Mouse (Mus musculus): Measurements from ENCODE around the gene Slc25a4. TPM values are rescaled to one million over a fixed set of nuclear protein-coding genes. Genes with fewer than 3 reads are reported as not detected.
A peak's percentile ranks its signal among the peaks of the same experiment; 100 is the strongest.

The Slc25a4 gene
- polyA plus RNA-seq, 1 experiment from 2014 or later, result 421 TPM

- no peak overlapping the region for H3K27ac ChIP-seq (ENCODE audit: low read length)
- H3K9ac ChIP-seq (ENCODE audit: low read length), result no peak overlapping the region
- H3K4me1 ChIP-seq (replicated peaks; ENCODE audit: control insufficient read depth, insufficient read depth, low read length), result no peaks in the 10 kb centered on the region
- WGBS, result 76% methylated on average over 8 of the region's 8 CpGs
- no peaks in the 10 kb centered on the region for H3K9me3 ChIP-seq (ENCODE audit: control insufficient read depth, low read length)
- H3K27me3 ChIP-seq (ENCODE audit: control insufficient read depth, insufficient read depth, low read depth, low read length), result no peaks in the 10 kb centered on the region
- H3K4me2 ChIP-seq (ENCODE audit: low read depth, low read length), result no peak overlapping the region
- H3K4me3 ChIP-seq (ENCODE audit: low read length), result no peak overlapping the region
- no peak for ATAC-seq (ENCODE audit: low read depth)
- H3K36me3 ChIP-seq (ENCODE audit: control insufficient read depth, insufficient read depth, low read length), result peaks cover 5% of the 10 kb centered on the region
These were observed 18.0 kb downstream of the Slc25a4 start for GRCm38 (mm10) chr8:46193100-46193499.

- WGBS, result 11% methylated on average over 2 of the region's 2 CpGs
- H3K4me2 ChIP-seq (ENCODE audit: low read depth, low read length), result no peak overlapping the region
- no peaks in the 10 kb centered on the region for H3K4me1 ChIP-seq (replicated peaks; ENCODE audit: control insufficient read depth, insufficient read depth, low read length)
These were observed 25.7 kb downstream of the Slc25a4 start for GRCm38 (mm10) chr8:46185361-46185760.

DNA sequence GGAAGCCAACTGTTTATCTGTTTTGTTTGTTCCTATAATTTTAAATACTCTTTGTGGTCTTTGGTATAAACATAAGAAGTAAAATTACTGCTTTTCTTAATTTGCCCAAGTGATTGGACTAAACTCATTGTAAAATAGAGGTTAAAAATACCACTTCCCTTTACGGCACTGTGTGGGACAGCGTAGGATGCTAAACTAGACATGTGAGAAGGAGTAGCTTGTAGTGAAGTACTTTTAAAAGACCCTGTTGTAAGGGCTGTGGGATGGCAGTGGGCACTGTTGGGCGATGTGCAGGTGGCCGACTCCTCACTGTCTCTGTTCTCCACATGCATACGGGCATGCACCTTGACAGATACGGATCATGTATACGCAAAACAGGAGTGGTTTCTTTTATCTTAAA, 30.9 kb downstream of the Slc25a4 start:
- no peak overlapping the region for H3K9ac ChIP-seq (ENCODE audit: low read length)
- no peak for ATAC-seq (ENCODE audit: low read depth)
- WGBS, result 93% methylated on average over 7 of the region's 7 CpGs

More at GRCm38 (mm10) chr8:46185361-46185760, 25.7 kb downstream of the Slc25a4 start:
- Histone ChIP-seq H3K27ac (ENCODE audit: low read length) (no peak overlapping the region), H3K4me3 (ENCODE audit: low read length) (no peak overlapping the region), H3K9ac (ENCODE audit: low read length) (no peak overlapping the region), H3K27me3 (ENCODE audit: control insufficient read depth, insufficient read depth, low read depth, low read length) (no peaks in the 10 kb centered on the region), H3K9me3 (ENCODE audit: control insufficient read depth, low read length) (no peaks in the 10 kb centered on the region), H3K36me3 (ENCODE audit: control insufficient read depth, insufficient read depth, low read length) (peaks cover 2% of the 10 kb centered on the region)
- no peak for ATAC-seq (ENCODE audit: low read depth)

GRCm38 (mm10) chr8:46173651-46174050, 37.4 kb downstream of the Slc25a4 start:
- Histone ChIP-seq H3K36me3 (ENCODE audit: control insufficient read depth, insufficient read depth, low read length) (peaks cover 15% of the 10 kb centered on the region; the same call in 1 of the 2 replicates), H3K4me3 (ENCODE audit: low read length) (no peak overlapping the region), H3K4me1 (replicated peaks; ENCODE audit: control insufficient read depth, insufficient read depth, low read length) (no peaks in the 10 kb centered on the region), H3K4me2 (ENCODE audit: low read depth, low read length) (no peak overlapping the region), H3K9ac (ENCODE audit: low read length) (no peak overlapping the region), H3K27me3 (ENCODE audit: control insufficient read depth, insufficient read depth, low read depth, low read length) (no peaks in the 10 kb centered on the region), H3K27ac (ENCODE audit: low read length) (no peak overlapping the region), H3K9me3 (ENCODE audit: control insufficient read depth, low read length) (no peaks in the 10 kb centered on the region)
- ATAC-seq (ENCODE audit: low read depth), result no peak
- WGBS, result 75% methylated on average over 2 of the region's 2 CpGs

More for the DNA sequence above, 30.9 kb downstream of the Slc25a4 start:
- Histone ChIP-seq H3K36me3 (ENCODE audit: control insufficient read depth, insufficient read depth, low read length) (peaks cover 8% of the 10 kb centered on the region), H3K4me3 (ENCODE audit: low read length) (no peak overlapping the region), H3K9me3 (ENCODE audit: control insufficient read depth, low read length) (no peaks in the 10 kb centered on the region), H3K4me1 (replicated peaks; ENCODE audit: control insufficient read depth, insufficient read depth, low read length) (no peaks in the 10 kb centered on the region), H3K27me3 (ENCODE audit: control insufficient read depth, insufficient read depth, low read depth, low read length) (no peaks in the 10 kb centered on the region), H3K27ac (ENCODE audit: low read length) (no peak overlapping the region), H3K4me2 (ENCODE audit: low read depth, low read length) (no peak overlapping the region)

GRCm38 (mm10) chr8:46163870-46164190, 47.3 kb downstream of the Slc25a4 start:
- peak; percentile 83 for ATAC-seq (ENCODE audit: low read depth)
- Histone ChIP-seq H3K9me3 (ENCODE audit: control insufficient read depth, low read length) (no peaks in the 10 kb centered on the region), H3K36me3 (ENCODE audit: control insufficient read depth, insufficient read depth, low read length) (no peaks in the 10 kb centered on the region), H3K27ac (ENCODE audit: low read length) (peak overlapping the region; percentile 62; the same call in 1 of the 2 replicates), H3K9ac (ENCODE audit: low read length) (peak overlapping the region; percentile 92), H3K4me1 (replicated peaks; ENCODE audit: control insufficient read depth, insufficient read depth, low read length) (peaks cover 19% of the 10 kb centered on the region), H3K4me2 (ENCODE audit: low read depth, low read length) (peak overlapping the region; percentile 81), H3K27me3 (ENCODE audit: control insufficient read depth, insufficient read depth, low read depth, low read length) (no peaks in the 10 kb centered on the region), H3K4me3 (ENCODE audit: low read length) (peak overlapping the region; percentile 90)
- WGBS, result 0% methylated on average over 24 of the region's 25 CpGs

- Histone ChIP-seq H3K9ac (ENCODE audit: low read length) (peak overlapping the region; percentile 92), H3K27me3 (ENCODE audit: control insufficient read depth, insufficient read depth, low read depth, low read length) (no peaks in the 10 kb centered on the region), H3K36me3 (ENCODE audit: control insufficient read depth, insufficient read depth, low read length) (no peaks in the 10 kb centered on the region), H3K4me3 (ENCODE audit: low read length) (peak overlapping the region; percentile 90), H3K4me2 (ENCODE audit: low read depth, low read length) (peak overlapping the region; percentile 90), H3K27ac (ENCODE audit: low read length) (peak overlapping the region; percentile 87), H3K4me1 (replicated peaks; ENCODE audit: control insufficient read depth, insufficient read depth, low read length) (peaks cover 19% of the 10 kb centered on the region), H3K9me3 (ENCODE audit: control insufficient read depth, low read length) (no peaks in the 10 kb centered on the region)
- ATAC-seq (ENCODE audit: low read depth), result peak; percentile 99
- 2% methylated on average over 69 of the region's 77 CpGs for WGBS
These were observed 47.9 kb downstream of the Slc25a4 start for GRCm38 (mm10) chr8:46162953-46163869.

Small RNA genes lying within 50 kb of the gene (microRNA-seq; reads per million reads assigned to microRNA genes)
- not detected for gene Gm23812

Other genes starting within 250 kb of the Slc25a4 start
- gene 1700029J07Rik, start 236.0 kb downstream of the Slc25a4 start, polyA plus RNA-seq (2015; fragmentation: Nextera tagmentation; extraction: Ambion mirVana), result 6.1 and 7.1 TPM in 2 replicates
- 82.7 and 90.7 TPM in 2 replicates for gene Ufsp2, start 235.8 kb downstream of the Slc25a4 start, polyA plus RNA-seq (2015; fragmentation: Nextera tagmentation; extraction: Ambion mirVana)
- 0.80 and 1.2 TPM in 2 replicates for gene Lrp2bp, start 212.0 kb downstream of the Slc25a4 start, polyA plus RNA-seq (2015; fragmentation: Nextera tagmentation; extraction: Ambion mirVana)
- gene Ankrd37, start 205.6 kb downstream of the Slc25a4 start, polyA plus RNA-seq (2015; fragmentation: Nextera tagmentation; extraction: Ambion mirVana), result 37.0 and 56.6 TPM in 2 replicates
- 23.3 and 28.5 TPM in 2 replicates for gene Cfap97, start 59.5 kb downstream of the Slc25a4 start, polyA plus RNA-seq (2015; fragmentation: Nextera tagmentation; extraction: Ambion mirVana)
- gene Snx25, start 59.1 kb downstream of the Slc25a4 start, polyA plus RNA-seq (2015; fragmentation: Nextera tagmentation; extraction: Ambion mirVana), result 9.4 TPM in 2 replicates
- gene Helt, start 83.4 kb upstream of the Slc25a4 start, polyA plus RNA-seq (2015; fragmentation: Nextera tagmentation; extraction: Ambion mirVana), result not detected in 2 replicates

Measured in lung, embryonic 16.5 days (tissue).